Mouse (Mus musculus): Measurements from ENCODE around the gene Dnajc22.
"Not testable (repeated sequence)": the region's sequence is repeated elsewhere in the genome, so short reads cannot be mapped to it uniquely, and the experiment has no call there.

The Dnajc22 gene

DNA sequence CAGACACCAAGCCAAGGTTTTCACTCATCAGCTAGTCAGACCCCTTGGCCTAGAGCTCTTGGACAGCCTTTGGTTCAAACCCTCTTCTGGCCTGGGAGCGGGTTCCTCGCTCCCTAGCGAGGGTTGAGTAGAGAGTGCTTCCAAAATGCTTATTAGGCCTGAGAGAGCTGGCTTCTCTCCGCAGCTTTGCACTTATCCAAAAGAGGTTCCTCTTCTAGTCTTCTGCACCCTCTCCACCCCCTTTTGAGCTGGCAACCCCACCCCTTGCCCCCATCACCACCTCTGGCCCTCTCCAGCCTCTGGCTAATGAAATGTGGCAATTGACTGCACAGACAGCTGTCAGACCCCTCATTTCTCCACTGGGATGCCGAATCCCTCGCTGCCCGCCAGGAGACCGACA, at the start of gene Dnajc22:
Gene Dnajc22 (plus strand): TSS at position 301 of the 400 bp plus-strand sequence.
- no peak for DNase-seq (ENCODE audit: low spot score)

DNA sequence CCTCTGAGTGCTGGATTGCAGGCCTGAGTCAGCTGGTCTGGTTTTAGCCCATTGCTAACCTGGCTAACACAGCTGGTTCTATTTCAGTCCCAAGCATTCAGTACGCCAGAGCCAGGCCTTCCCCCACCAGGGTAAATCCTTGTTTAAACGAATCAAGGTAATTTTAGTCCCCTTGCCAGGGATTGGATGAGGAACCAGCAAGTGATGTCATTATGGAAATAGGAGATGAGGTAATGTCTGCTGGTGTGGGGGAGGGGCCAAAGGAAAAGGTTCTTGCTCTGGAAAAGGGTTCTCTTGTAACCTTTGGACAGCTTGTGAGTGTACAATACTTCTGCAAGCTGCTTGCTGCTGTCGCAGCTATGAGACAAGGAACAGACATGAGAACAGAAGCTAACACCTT, 48.1 kb upstream of the Dnajc22 start:
- no peak for DNase-seq (ENCODE audit: low spot score)

DNA sequence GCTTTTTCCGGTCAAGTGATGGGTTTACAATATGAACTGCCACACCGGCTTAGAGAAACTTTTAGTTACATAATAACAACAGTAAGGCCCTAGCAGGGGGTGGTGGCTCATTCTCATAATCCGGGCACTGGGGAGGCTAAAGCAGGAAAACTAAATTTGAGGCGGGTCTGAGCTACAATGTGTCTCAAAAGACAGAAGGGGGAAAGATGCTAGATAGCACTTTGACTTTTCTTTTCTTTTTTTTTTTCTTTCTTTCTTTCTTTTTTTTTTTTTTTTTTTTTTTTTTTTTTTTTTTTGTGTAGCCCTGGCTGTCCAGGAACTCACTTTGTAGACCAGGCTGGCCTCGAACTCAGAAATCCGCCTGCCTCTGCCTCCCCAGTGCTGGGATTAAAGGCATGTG, 47.2 kb upstream of the Dnajc22 start:
- not testable (repeated sequence) for DNase-seq (ENCODE audit: low spot score)

DNA sequence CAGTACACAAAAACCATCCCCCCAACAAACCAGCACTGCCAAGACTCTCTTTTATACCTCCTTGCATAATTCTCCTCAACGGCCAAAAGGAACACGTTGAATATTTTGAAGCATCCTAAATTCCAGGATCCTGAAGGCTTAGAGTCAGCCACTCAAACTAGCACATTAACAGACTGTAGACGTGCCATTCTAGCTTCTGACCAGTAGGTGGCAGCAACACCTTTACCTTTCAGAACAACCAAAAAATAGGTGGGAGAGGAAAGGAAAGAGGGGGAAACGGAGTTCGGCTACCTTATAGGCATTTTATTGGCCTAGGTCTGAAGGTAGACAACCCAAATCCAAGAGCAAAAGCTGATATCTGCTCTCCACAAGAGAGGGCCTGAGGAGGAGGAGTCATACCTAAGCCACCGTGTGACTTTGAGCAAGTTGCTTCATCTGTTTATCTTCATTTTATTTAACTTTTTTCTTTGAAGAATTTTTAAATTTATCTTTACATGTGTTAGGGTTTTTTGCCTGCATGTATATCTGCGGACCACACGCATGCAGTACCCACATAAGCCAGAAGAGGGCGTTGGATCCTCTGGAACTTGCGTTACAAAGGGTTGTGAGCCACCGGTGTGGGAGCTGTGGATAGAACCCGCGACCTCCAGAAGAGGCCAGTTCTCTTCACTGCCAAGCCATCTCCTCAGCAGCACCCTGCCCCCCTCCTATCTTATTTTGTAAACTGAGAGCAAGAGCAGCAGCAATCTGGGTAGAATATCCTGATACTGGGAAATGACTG, 43.3 kb upstream of the Dnajc22 start:
- DNase-seq (ENCODE audit: low spot score) = no peak

DNA sequence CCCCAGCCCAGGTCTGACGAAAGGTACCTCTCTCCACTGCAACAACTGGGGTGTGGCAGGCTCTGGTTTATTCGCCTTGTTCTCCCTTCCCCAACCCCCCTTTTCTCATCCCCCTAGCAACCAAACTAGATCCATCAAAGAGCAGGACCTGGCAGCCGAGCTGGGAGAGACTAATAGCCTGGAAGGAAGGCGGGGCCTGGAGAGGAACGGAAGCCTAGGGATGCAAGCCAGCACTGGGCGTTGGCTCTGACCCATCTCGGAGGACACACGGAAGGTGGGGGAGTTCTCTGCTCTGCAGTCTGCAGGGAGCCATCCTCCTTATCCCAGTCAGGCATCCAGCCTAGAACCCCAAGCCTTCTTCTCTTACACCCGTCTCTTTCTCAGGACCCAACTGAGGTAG, 39.6 kb upstream of the Dnajc22 start:
- no peak for DNase-seq (ENCODE audit: low spot score)

DNA sequence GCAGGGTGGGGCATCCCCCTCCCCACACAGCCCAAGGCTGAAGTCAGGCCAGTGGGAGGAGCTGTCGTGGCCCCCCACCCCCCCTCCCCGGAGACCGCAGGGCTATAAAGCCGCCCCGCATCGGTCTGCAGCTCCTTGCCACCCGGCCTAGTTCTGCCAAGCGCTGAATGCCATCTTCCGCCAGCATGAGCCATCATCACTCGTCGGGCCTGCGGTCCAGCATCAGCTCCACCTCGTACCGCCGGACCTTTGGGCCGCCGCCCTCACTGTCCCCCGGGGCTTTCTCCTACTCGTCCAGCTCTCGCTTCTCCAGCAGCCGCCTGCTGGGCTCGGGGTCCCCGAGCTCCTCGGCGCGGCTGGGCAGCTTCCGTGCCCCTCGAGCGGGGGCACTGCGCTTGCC, 37.9 kb upstream of the Dnajc22 start, which contains the start of gene Prph:
Gene Prph (plus strand): TSS at position 135 of the 400 bp plus-strand sequence.
- no peak for DNase-seq (ENCODE audit: low spot score)

DNA sequence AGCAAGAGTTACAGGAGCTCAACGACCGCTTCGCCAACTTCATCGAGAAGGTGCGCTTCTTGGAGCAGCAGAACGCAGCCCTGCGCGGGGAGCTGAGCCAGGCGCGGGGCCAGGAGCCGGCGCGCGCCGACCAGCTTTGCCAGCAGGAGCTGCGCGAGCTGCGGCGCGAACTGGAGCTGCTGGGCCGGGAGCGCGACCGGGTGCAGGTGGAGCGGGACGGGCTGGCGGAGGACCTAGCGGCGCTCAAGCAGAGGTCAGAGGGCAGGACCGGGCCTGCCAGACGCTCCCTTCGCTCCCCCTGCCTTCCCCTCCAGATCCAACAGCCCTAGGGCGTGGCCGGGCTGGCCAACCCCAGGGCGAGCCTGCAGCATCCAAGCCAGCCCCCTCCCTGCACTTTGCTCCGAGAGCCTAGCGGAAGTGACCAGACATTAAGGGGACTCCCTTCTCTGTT, 37.4 kb upstream of the Dnajc22 start:
- DNase-seq (ENCODE audit: low spot score) = no peak

DNA sequence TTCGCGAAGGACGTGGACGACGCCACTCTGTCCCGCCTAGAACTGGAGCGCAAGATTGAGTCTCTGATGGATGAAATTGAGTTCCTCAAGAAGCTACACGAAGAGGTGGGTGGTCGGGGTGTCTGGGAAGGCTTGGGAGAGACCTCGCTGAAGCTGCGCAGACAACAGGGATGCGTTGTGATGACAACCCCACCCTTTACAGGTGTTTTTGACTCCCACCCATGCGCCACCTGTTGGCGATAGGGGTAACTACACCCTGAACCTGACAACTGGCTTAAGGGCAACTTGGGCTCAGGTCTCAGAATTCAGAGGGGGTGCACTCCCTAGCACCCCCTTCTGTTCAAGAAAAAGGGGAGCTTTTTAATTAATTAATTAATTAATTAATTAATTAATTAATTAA, 36.6 kb upstream of the Dnajc22 start:
- DNase-seq (ENCODE audit: low spot score) = no peak

DNA sequence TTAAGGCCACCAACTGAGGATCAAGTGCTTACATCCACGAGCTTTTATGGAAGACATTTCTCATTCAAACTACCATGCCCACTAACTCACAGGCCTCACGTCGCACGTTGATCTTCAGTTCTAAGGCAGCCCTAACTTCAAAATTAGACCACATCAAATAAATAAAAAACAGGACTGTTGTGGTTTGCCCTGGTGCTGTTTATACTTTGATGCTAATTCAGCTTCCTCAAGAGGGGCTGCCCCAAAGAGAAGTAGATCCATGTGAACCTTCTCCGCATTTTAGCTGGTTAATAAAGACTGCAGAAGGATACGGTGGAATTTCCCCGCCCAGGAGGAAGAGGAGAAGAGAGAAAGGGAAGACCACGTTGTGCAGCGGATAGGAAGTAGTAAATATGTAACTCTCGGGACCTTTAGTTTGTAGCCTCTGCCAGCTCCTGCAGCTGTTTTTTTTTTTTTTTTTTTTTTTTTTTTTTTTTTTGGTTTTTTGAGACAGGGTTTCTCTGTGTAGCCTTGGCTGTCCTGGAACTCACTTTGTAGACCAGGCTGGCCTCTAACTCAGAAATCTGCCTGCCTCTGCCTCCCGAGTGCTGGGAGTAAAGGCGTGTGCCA, 27.3 kb upstream of the Dnajc22 start:
- DNase-seq (ENCODE audit: low spot score) = no peak

DNA sequence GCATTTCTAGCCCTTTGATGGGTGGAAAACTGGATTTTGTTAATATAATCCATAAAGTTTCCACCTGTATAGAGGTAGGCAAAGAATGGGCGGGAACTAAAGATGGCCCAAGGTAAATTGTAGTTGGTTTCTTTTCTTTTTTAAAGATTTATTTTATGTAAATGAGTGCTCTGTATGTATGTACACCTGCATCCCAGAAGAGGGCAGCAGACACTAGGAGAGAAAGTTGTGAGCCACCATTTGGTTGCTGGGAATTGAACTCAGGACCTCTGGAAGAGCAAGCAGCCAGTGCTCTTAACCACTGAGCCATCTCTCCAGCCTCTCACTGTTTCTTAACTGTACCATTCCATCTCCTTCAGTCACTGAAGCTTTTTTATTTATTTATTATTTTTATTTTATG, 21.0 kb upstream of the Dnajc22 start:
- no peak for DNase-seq (ENCODE audit: low spot score)

DNA sequence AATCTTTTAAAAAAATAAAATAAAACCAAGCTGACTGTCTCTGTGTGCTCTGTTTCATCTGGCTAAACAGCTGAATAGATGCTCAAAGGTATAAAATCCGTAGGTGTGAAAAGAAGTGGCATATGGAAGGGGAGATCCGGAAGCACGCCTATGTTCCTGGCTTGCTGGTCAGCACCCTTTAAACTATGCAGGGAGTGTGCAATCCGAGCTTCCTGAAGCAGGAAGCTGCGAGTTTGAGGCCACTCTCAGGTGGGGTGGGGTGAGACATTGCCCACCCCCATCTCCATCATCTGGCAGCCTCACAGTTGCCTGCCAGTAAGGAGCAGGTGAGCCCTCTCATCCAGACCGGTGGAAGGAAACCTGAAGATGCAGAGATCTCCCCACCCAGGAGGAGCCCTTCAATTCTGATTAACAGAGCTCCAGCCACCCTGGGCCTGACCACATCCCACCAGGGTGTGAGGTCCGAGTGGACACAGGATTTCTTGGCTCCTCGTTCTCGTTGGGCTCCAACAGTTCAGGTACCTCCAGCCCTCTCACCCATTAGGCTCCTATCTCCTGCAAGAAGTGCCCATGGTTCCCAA, 18.9 kb upstream of the Dnajc22 start, which contains the start of gene Troap:
Gene Troap (plus strand): TSS at position 557 of the 581 bp plus-strand sequence.
- DNase-seq (ENCODE audit: low spot score) = no peak

DNA sequence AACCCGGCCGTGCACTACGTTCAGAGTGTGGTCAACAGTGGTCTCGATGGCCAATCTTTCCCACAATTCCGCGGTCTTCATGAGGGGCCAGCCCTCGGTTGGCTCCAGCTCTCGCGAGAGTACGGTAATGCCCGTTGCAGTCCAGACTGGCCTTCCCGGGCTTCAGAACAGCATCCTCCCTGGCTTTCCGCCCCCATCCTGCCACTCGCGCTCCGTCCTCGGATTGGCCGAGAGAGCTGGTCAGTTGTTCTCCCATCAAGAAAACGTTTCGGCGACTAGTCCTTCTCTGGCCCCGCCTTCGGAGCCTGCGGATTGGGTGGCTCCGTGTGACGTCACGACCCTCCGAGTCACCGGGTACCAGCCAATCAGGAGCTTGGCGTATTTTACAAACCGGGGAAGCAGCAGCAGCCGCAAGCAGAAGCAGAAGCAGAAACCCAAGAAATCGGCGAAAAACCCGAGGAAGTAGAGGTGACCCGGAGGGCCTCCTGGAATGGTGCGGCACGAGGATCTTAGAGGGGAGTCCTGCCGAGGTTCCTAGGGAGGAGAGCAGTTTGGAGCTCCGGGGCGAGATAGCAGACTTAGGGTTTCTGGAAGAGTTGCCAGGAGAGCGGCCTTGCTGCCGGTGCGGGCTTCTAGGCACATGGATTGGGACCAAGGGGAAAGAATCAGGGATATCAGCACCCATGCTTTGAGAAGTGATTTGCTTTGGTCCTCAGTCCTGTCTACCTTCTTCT, 18.2 kb upstream of the Dnajc22 start:
- DNase-seq (ENCODE audit: low spot score) = peak; percentile 96

DNA sequence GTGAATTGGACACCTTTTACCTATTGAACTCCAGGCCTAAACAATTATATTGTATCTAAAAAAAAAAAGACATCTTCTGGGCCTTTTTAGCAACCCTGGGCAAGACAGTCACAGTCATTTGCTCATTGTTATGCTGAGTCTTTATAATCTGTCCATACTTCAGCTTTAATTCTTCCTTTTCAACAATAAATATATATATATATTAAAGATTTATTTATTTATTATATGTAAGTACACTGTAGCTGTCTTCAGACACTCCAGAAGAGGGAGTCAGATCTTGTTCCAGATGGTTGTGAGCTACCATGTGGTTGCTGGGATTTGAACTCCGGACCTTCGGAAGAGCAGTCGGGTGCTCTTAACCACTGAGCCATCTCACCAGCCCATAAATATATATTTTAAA, 17.0 kb upstream of the Dnajc22 start:
- not testable (repeated sequence) for DNase-seq (ENCODE audit: low spot score)

DNA sequence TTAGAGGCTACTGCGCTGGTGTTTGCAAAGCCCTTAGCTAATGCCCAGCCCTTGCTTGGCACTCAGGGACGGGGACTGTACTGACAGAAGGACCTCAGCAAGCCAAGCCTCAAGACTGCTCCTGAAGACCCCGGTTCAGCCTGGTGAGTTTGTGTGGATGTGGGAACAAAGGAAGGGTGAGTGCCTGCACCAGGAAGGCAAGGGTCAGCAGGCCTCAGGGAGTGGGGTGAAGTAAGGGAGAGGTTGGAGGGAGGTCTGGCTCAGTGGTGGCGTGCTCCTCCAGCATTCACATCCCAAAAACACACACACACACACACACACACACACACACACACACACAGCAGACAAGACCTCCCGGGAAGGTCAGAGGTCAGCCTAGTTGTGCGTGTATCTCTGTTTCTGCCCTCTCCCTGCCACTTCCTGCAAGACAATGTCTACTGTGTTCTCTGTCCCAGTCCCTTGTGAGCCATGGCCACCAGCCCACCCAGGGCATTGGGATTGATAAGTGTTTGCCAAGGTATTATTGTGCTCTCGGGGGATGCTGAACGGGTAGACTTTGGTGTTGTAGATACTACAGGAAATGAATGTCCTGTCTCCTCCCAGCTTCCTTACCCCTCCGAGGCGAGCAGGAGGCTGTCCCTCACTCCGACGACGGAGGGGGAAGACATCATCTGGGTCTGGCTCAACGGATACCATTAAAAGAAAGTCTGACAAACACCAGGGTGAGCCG, 14.6 kb upstream of the Dnajc22 start:
- no peak for DNase-seq (ENCODE audit: low spot score)

DNA sequence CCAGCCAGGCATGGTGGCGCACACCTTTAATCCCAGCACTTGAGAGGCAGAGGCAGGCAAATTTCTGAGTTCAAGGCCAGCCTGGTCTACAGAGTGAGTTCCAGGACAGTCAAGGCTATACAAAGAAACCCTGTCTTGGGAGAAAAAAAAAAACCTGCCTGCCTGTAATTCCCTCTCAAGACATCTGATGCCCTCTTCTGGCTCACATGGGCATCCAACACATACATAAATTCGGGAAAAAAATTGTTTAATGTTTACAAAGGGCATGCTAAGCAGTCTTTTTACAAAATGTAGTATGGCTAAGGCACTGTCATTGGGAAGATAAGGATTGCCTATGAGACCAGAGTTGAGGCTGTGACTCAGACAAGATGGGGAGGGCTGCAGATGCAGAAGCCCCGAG, 13.2 kb upstream of the Dnajc22 start:
- no peak for DNase-seq (ENCODE audit: low spot score)

DNA sequence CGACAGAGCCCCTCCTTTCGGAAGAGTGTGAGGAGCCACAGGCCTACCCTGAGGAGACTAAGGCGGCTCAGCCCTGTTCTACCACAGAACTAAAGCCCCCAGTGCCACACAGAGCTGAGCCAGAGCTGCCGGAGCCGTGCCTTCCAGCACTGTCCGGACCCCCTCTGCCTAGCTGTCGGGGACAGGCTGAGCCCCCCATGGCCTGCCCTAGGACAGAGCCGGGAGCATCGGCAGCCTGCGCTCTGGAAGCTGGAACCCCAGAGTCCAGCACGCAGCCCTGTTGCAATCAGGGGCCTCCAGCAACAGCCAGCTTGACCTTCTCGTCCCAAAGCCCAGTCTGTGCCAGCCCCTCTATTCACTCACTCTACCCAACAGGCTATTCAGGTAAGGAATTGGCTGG, 10.6 kb upstream of the Dnajc22 start:
- no peak for DNase-seq (ENCODE audit: low spot score)

DNA sequence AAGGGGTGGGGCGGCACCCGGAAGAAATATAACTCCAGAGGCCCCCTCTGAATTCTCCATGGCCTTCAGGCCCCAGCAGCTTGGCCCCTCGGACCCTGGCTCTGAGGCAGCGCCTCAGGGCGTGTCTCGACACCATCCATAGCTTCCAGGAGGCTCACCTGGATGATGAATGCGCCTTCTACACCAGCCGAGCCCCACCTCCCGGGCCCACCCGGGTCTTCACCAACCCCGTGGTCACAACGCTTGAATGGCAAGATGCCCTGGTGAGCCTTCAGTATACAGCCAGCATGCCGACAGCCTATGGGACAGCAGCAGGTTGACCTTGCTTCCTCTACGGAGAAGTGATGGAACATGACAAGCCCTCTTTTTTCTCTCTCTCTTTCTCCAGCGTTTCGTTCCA, 10.1 kb upstream of the Dnajc22 start:
- no peak for DNase-seq (ENCODE audit: low spot score)

DNA sequence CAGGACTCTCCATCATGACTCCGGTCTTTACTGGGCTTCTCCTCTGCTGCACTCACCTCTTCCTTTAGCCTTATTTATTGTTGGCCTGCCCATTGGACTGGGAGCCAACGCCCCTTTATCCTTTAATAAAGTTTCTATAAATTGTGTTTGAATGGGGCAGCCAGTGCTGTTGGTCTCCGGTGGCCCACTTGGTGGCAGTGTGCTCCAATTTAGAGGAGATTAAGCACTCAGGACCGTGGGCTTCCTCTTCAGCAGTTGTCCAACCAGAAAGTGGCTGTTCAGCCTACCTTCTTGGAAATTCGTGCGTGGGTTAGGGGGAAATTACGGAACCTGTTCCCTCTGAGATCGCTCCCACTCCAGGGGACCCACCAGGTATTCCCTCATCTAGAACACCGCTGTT, 9.7 kb upstream of the Dnajc22 start:
- no peak for DNase-seq (ENCODE audit: low spot score)

DNA sequence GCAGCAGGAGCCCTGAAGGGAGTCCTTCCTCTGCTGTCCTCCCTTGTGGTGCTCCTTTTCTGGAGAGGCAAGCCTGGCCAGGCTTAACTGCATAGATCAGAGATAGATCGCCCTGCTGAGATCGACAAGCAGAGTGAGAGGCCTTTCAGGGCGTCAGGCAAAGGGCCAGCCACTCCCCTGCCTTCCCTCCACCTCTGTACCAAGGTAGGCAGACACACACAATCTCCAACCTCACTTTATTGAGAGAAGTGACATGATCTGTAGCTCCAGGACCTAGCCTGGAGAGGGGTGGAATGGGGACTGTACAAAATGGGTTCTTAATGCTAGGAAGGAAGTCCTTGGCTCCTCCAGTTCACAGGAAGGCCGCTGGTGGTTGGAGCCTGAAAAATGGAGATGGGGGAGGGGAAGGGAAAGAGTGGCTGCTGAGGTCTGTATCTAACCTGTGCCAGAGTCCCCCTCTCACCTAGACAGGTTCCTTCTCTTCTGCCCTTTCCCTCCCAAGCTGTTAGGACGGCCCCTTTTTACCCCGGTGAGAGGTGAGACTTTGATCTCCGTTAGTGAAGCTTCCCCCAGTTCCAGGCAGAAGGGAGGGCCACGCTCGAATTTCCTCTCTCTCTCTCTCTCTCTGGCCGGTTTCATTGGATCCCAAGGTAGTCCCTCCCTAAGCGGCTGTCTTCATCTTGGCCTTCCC, 9.0 kb upstream of the Dnajc22 start:
- DNase-seq (ENCODE audit: low spot score) = no peak

DNA sequence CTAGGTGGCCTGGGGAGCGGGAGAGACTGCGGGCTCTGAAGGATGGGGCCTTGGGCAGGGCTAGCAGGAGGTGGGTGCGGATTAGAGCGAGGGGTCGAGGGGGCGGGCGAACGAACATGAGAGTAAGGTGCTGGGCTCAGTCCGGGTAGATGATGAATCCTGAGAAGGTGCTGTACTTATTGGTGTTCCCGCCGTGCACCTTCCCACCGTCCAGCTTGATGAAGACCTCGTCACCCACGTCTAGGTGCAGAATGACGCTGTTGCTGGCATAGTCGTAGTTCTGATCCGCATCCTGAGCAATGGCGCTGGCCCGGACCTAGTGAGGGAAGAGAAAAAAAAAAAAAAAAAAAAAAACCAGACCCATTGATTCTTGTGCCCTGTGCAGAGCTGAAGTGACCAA, 8.4 kb upstream of the Dnajc22 start:
- DNase-seq (ENCODE audit: low spot score) = no peak

DNA sequence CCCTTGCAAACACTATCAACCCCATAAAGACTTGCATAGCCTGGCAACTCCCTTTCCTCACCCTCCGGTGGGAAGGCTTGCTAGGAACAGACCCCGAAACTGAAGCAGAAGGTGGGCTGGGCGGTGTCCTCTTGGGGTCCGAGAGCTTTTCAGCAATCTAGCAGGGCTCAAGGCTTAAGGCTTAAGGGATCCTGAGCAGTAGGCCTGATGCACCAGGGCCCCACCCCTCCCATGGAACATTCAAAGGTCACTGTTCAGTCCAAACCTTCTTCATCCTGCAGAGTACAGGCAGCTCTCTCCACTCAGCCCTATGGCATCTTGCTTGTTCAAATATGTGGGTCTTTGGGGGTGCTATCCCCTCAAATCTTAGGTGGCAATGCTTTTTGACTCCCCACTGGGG, 7.0 kb upstream of the Dnajc22 start:
- DNase-seq (ENCODE audit: low spot score) = no peak

Data from ovary, adult 18-20 months (tissue).